Mouse (Mus musculus) kidney, embryonic 14.5 days (tissue): ENCODE measurements around the gene Oprm1. TPM values are rescaled to one million over a fixed set of nuclear protein-coding genes. Genes with fewer than 3 reads are reported as not detected.
"Not testable (repeated sequence)": the region's sequence is repeated elsewhere in the genome, so short reads cannot be mapped to it uniquely, and the experiment has no call there.

Experiments used
- ATAC-seq: fragments of 200-750 bp; cut with Nextera tagmentation; 2 replicates; pipeline ENCODE4 v1.8.0; 2017; ENCODE audit warnings: moderate number of reproducible peaks, mild to moderate bottlenecking, moderate TSS enrichment, moderate library complexity; ENCODE audit not compliant: low FRiP score, low TSS enrichment
- H3K27ac ChIP-seq: fragments of 300-500 bp; sonication (generic); 2 replicates; pipeline ENCODE4 v1.5.1; 2014; ENCODE audit warnings: low read depth, mild to moderate bottlenecking, low read length, moderate library complexity, mixed read lengths
- H3K27me3 ChIP-seq: fragments of 300-500 bp; sonication (generic); 2 replicates; pipeline ENCODE4 v1.6.1; 2014; ENCODE audit warnings: mild to moderate bottlenecking, low read length; ENCODE audit not compliant: control insufficient read depth, insufficient read depth
- H3K36me3 ChIP-seq: fragments of 300-500 bp; sonication (generic); 2 replicates; pipeline ENCODE4 v1.6.1; 2014; ENCODE audit warnings: low read length, mixed read lengths; ENCODE audit not compliant: control insufficient read depth, insufficient read depth
- H3K4me1 ChIP-seq: fragments of 300-500 bp; sonication (generic); 2 replicates; pipeline ENCODE4 v1.6.1; 2014; ENCODE audit warnings: low read length, mixed read lengths; ENCODE audit not compliant: control insufficient read depth, insufficient read depth
- H3K4me2 ChIP-seq: fragments of 300-500 bp; sonication (generic); replicated peaks from 2 replicates; pipeline ENCODE4 v1.6.1; 2014; ENCODE audit warnings: low read depth, mild to moderate bottlenecking, low read length
- H3K4me3 ChIP-seq: fragments of 300-500 bp; sonication (generic); 2 replicates; pipeline ENCODE4 v1.5.1; 2014; ENCODE audit warnings: mild to moderate bottlenecking, low read length
- H3K9ac ChIP-seq: fragments of 300-500 bp; sonication (generic); 2 replicates; pipeline ENCODE4 v1.6.1; 2014; ENCODE audit warnings: low read depth, mild to moderate bottlenecking, low read length, moderate library complexity
- H3K9me3 ChIP-seq: fragments of 300-500 bp; sonication (generic); 2 replicates; pipeline ENCODE4 v1.6.1; 2016; ENCODE audit warnings: low read length; ENCODE audit not compliant: control insufficient read depth
- WGBS: fragments of 180-500 bp; shearing (Covaris S2); extraction: QIAGEN DNeasy Blood & Tissue Kit; methylation state at CpG from one replicate; pipeline ENCODE4 v1.1.7; 2014; 5-methylcytosine and 5-hydroxymethylcytosine counted together
- polyA plus RNA-seq: library from polyadenylated mRNA; unstranded; fragments of >200 nt; fragmentation: Nextera tagmentation; extraction: Ambion mirVana; gene quantifications from 2 replicates; pipeline ENCODE4 v1.2.1, GENCODE M21; 2014

The Oprm1 gene
- polyA plus RNA-seq, 1 experiment from 2014 or later: 0.14 TPM

DNA sequence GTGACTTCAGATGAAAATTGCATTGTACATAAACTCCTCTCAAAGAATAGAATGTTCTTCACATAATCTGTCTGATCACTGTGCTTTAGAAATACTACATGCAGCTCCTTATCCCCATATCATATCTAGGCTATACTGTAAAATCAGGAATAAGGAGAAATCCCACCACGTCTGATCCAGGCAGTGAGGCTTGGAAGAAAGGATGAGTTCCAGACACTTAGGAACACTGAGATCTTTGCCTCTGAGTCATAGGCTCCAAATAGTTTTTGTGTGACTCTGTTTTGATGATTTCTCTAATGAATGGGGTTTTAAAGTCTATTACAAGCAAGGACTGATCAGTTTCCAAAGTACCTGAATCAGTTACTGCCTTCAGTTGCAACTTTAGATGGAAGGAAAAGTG, 83.9 kb downstream of the Oprm1 start:
- Histone ChIP-seq H3K36me3 (no peaks in the 10 kb centered on the region), H3K9me3 (no peaks in the 10 kb centered on the region), H3K4me3 (no peak overlapping the region), H3K4me2 (no peak overlapping the region), H3K9ac (no peak overlapping the region), H3K27me3 (no peaks in the 10 kb centered on the region), H3K4me1 (no peaks in the 10 kb centered on the region), H3K27ac (no peak overlapping the region)
- no peak for ATAC-seq
- WGBS: 92% methylated on average over 1 of the region's 1 CpGs

DNA sequence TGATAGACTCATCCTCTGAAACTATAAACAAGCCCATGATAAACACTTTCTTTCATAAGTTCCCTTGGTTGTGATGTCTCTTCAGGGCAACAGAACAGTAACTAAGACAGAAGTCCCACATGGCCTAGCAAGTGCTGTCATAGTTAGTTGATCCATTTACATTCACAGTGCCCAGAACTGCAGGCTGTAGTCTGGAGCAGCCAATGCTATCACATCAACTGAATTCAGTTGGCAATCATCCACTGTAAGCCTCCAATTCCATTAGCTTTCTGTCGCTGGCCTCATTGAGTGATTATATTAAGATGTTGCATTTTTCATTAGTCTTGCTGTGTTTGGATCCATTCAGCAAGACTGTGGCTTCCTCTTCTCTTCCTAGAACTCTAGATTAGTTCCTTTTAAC, 88.0 kb downstream of the Oprm1 start:
- no peaks in the 10 kb centered on the region for H3K36me3 ChIP-seq
- no peaks in the 10 kb centered on the region for H3K4me1 ChIP-seq
- WGBS: 87% methylated on average over 1 of the region's 1 CpGs
- H3K9ac ChIP-seq: no peak overlapping the region
- H3K27me3 ChIP-seq: no peaks in the 10 kb centered on the region
- no peak overlapping the region for H3K27ac ChIP-seq
- ATAC-seq: no peak
- no peaks in the 10 kb centered on the region for H3K9me3 ChIP-seq
- no peak overlapping the region for H3K4me2 ChIP-seq
- H3K4me3 ChIP-seq: no peak overlapping the region

- WGBS: 62% methylated on average over 7 of the region's 7 CpGs
- Histone ChIP-seq H3K36me3 (no peaks in the 10 kb centered on the region), H3K4me1 (no peaks in the 10 kb centered on the region), H3K4me3 (no peak overlapping the region), H3K9ac (no peak overlapping the region), H3K27ac (no peak overlapping the region), H3K27me3 (no peaks in the 10 kb centered on the region), H3K9me3 (no peaks in the 10 kb centered on the region), H3K4me2 (no peak overlapping the region)
- ATAC-seq: no peak
Observed at GRCm38 (mm10) chr10:6848162-6848754, 90.0 kb downstream of the Oprm1 start.

GRCm38 (mm10) chr10:6848834-6849233, 90.5 kb downstream of the Oprm1 start:
- H3K4me3 ChIP-seq: no peak overlapping the region
- no peaks in the 10 kb centered on the region for H3K36me3 ChIP-seq
- no peak overlapping the region for H3K27ac ChIP-seq
- no peaks in the 10 kb centered on the region for H3K27me3 ChIP-seq
- no peak overlapping the region for H3K4me2 ChIP-seq
- H3K9ac ChIP-seq: no peak overlapping the region
- 81% methylated on average over 2 of the region's 2 CpGs for WGBS
- H3K4me1 ChIP-seq: no peaks in the 10 kb centered on the region
- ATAC-seq: no peak
- H3K9me3 ChIP-seq: no peaks in the 10 kb centered on the region

GRCm38 (mm10) chr10:6855812-6856211, 97.5 kb downstream of the Oprm1 start:
- no peak overlapping the region for H3K27ac ChIP-seq
- ATAC-seq: no peak
- H3K27me3 ChIP-seq: no peaks in the 10 kb centered on the region
- no peaks in the 10 kb centered on the region for H3K36me3 ChIP-seq
- H3K4me2 ChIP-seq: no peak overlapping the region
- 79% methylated on average over 3 of the region's 3 CpGs for WGBS
- no peak overlapping the region for H3K9ac ChIP-seq
- no peak overlapping the region for H3K4me3 ChIP-seq
- H3K9me3 ChIP-seq: no peaks in the 10 kb centered on the region
- no peaks in the 10 kb centered on the region for H3K4me1 ChIP-seq

GRCm38 (mm10) chr10:6871418-6872072, 113.2 kb downstream of the Oprm1 start:
- H3K27ac ChIP-seq: no peak overlapping the region
- no peak overlapping the region for H3K4me3 ChIP-seq

GRCm38 (mm10) chr10:6873917-6874316, 115.6 kb downstream of the Oprm1 start:
- WGBS: 88% methylated on average over 1 of the region's 1 CpGs
- H3K9me3 ChIP-seq: no peaks in the 10 kb centered on the region; the same call in 1 of the 2 replicates
- H3K4me1 ChIP-seq: no peaks in the 10 kb centered on the region
- H3K4me3 ChIP-seq: no peak overlapping the region
- H3K4me2 ChIP-seq: no peak overlapping the region
- no peaks in the 10 kb centered on the region for H3K36me3 ChIP-seq
- no peak for ATAC-seq
- no peak overlapping the region for H3K9ac ChIP-seq
- H3K27ac ChIP-seq: no peak overlapping the region
- no peaks in the 10 kb centered on the region for H3K27me3 ChIP-seq

More at GRCm38 (mm10) chr10:6871418-6872072, 113.2 kb downstream of the Oprm1 start:
- no peaks in the 10 kb centered on the region for H3K4me1 ChIP-seq
- H3K27me3 ChIP-seq: no peaks in the 10 kb centered on the region
- H3K9me3 ChIP-seq: no peaks in the 10 kb centered on the region; the same call in 1 of the 2 replicates
- ATAC-seq: no peak
- no peak overlapping the region for H3K9ac ChIP-seq
- no peaks in the 10 kb centered on the region for H3K36me3 ChIP-seq
- H3K4me2 ChIP-seq: no peak overlapping the region
- WGBS: 80% methylated on average over 7 of the region's 7 CpGs

DNA sequence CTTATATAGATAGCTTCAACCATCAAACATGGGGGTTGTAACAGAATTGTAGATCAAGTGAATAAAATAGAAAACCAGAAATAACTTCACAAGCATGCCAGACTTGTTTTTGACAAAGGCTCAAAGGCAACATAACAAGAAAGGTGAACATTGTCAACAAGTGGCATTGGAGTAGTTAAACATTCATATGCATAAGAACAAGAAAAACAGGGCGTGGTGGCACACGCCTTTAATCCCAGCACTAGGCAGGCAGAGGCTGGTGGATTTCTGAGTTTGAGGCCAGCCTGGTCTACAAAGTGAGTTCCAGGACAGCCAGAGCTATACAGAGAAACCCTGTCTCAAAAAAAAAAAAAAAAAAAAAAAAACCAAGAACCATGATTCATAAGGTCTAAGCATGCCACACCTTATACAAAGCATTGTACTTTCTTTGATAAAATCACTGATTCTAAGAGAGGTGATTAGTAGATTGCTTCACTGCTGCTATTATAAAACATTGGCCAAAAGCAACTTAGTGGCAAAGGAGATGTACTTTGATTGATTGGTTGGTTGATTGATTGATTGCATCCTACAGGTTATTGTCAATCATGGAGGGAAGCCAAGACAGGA, 120.1 kb downstream of the Oprm1 start:
- 93% methylated on average over 2 of the region's 2 CpGs for WGBS
- Histone ChIP-seq H3K4me3 (no peak overlapping the region), H3K27ac (no peak overlapping the region), H3K27me3 (no peaks in the 10 kb centered on the region), H3K4me1 (no peaks in the 10 kb centered on the region), H3K9me3 (no peaks in the 10 kb centered on the region), H3K4me2 (no peak overlapping the region), H3K36me3 (no peaks in the 10 kb centered on the region), H3K9ac (no peak overlapping the region)
- ATAC-seq: no peak

- ATAC-seq: not testable (repeated sequence)
Observed at GRCm38 (mm10) chr10:6882041-6882440, 123.7 kb downstream of the Oprm1 start.

More at GRCm38 (mm10) chr10:6882041-6882440, 123.7 kb downstream of the Oprm1 start:
- H3K27ac ChIP-seq, H3K4me2 ChIP-seq, H3K9ac ChIP-seq, H3K4me1 ChIP-seq, H3K4me3 ChIP-seq, H3K9me3 ChIP-seq, H3K27me3 ChIP-seq, H3K36me3 ChIP-seq: not testable (repeated sequence)
- 97% methylated on average over 1 of the region's 1 CpGs for WGBS
